Mouse (Mus musculus): ENCODE data around the gene Notch4. TPM values are rescaled to one million over a fixed set of nuclear protein-coding genes. Genes with fewer than 3 reads are reported as not detected.

Gene Notch4
- polyA plus RNA-seq, 1 experiment from 2014 or later, result 4.7 TPM

DNA sequence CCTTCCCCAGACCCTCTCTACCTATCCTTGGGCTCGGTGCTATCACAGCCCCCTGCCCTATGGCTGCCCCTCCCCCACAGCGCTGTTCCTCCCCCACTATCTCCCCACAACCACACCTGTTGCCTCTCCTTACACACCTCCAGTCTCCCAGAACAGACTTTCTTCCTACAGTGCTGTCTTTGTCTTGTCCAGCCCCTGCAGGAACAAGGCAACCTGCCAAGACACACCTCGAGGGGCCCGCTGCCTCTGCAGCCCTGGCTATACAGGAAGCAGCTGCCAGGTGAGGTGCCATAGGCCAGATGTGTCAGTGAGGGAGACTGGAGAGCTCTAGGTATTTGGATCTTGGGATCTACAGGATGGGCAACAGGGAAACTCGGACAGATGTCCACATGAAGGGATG lies 12.5 kb downstream of the Notch4 start:
- no peak overlapping the region for H3K27ac ChIP-seq (replicated peaks; ENCODE audit: low read depth, low read length)
- 64% methylated on average over 5 of the region's 5 CpGs for WGBS
- H3K4me3 ChIP-seq (ENCODE audit: low read depth, low read length), result no peak overlapping the region
- DNase-seq (ENCODE audit: low spot score), result peak; percentile 37
- no peak for ATAC-seq (ENCODE audit: low read depth)
- no peaks in the 10 kb centered on the region for H3K36me3 ChIP-seq (ENCODE audit: control insufficient read depth, insufficient read depth, low read length)
- H3K9ac ChIP-seq (ENCODE audit: low read depth, low read length), result no peak overlapping the region
- no peak overlapping the region for H3K4me2 ChIP-seq (ENCODE audit: low read depth, low read length)
- H3K4me1 ChIP-seq (ENCODE audit: control insufficient read depth, insufficient read depth, low read length), result no peaks in the 10 kb centered on the region
- no peaks in the 10 kb centered on the region for H3K27me3 ChIP-seq (replicated peaks; ENCODE audit: control insufficient read depth, insufficient read depth, low read length)
- H3K9me3 ChIP-seq (ENCODE audit: control insufficient read depth, low read length), result no peaks in the 10 kb centered on the region

DNA sequence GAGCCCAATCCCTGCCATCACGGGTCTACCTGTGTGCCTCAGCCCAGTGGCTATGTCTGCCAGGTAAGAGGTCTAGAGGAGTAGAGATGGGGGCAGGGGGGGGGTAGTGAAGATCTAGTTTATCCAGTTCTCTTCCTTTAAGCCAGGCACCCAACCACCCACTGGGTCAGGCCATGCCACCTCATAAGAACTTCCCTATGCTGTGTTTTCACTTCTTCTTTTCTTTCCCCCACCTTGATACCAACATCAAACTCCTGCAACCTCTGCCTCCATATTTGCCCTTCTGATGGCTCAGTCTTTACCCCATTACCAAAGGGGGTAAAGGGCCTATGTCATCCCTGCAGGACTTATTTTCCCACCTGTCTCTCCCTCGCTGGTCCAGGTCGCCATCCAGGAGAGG lies 14.0 kb downstream of the Notch4 start:
- Histone ChIP-seq H3K27me3 (replicated peaks; ENCODE audit: control insufficient read depth, insufficient read depth, low read length) (no peaks in the 10 kb centered on the region), H3K4me2 (ENCODE audit: low read depth, low read length) (no peak overlapping the region), H3K4me3 (ENCODE audit: low read depth, low read length) (no peak overlapping the region), H3K9me3 (ENCODE audit: control insufficient read depth, low read length) (no peaks in the 10 kb centered on the region), H3K4me1 (ENCODE audit: control insufficient read depth, insufficient read depth, low read length) (no peaks in the 10 kb centered on the region), H3K27ac (replicated peaks; ENCODE audit: low read depth, low read length) (no peak overlapping the region), H3K36me3 (ENCODE audit: control insufficient read depth, insufficient read depth, low read length) (no peaks in the 10 kb centered on the region), H3K9ac (ENCODE audit: low read depth, low read length) (no peak overlapping the region)
- WGBS, result 78% methylated on average over 3 of the region's 3 CpGs
- ATAC-seq (ENCODE audit: low read depth) (no peak), DNase-seq (ENCODE audit: low spot score) (no peak)

GRCm38 (mm10) chr17:34582528-34582927 lies 18.5 kb downstream of the Notch4 start:
- no peak overlapping the region for H3K4me3 ChIP-seq (ENCODE audit: low read depth, low read length)
- no peak overlapping the region for H3K4me2 ChIP-seq (ENCODE audit: low read depth, low read length)
- H3K27ac ChIP-seq (replicated peaks; ENCODE audit: low read depth, low read length), result no peak overlapping the region
- DNase-seq (ENCODE audit: low spot score), result no peak
- no peaks in the 10 kb centered on the region for H3K9me3 ChIP-seq (ENCODE audit: control insufficient read depth, low read length)
- no peaks in the 10 kb centered on the region for H3K27me3 ChIP-seq (replicated peaks; ENCODE audit: control insufficient read depth, insufficient read depth, low read length)
- ATAC-seq (ENCODE audit: low read depth), result no peak
- no peak overlapping the region for H3K9ac ChIP-seq (ENCODE audit: low read depth, low read length)
- peaks cover 9% of the 10 kb centered on the region for H3K4me1 ChIP-seq (ENCODE audit: control insufficient read depth, insufficient read depth, low read length)
- no peaks in the 10 kb centered on the region for H3K36me3 ChIP-seq (ENCODE audit: control insufficient read depth, insufficient read depth, low read length)
- 80% methylated on average over 11 of the region's 12 CpGs for WGBS

GRCm38 (mm10) chr17:34583397-34583796 lies 19.3 kb downstream of the Notch4 start:
- Histone ChIP-seq H3K27ac (replicated peaks; ENCODE audit: low read depth, low read length) (no peak overlapping the region), H3K4me2 (ENCODE audit: low read depth, low read length) (no peak overlapping the region), H3K36me3 (ENCODE audit: control insufficient read depth, insufficient read depth, low read length) (no peaks in the 10 kb centered on the region), H3K9me3 (ENCODE audit: control insufficient read depth, low read length) (no peaks in the 10 kb centered on the region), H3K27me3 (replicated peaks; ENCODE audit: control insufficient read depth, insufficient read depth, low read length) (no peaks in the 10 kb centered on the region), H3K4me3 (ENCODE audit: low read depth, low read length) (no peak overlapping the region), H3K4me1 (ENCODE audit: control insufficient read depth, insufficient read depth, low read length) (peaks cover 14% of the 10 kb centered on the region), H3K9ac (ENCODE audit: low read depth, low read length) (no peak overlapping the region)
- no peak for ATAC-seq (ENCODE audit: low read depth)
- no peak for DNase-seq (ENCODE audit: low spot score)
- WGBS, result 66% methylated on average over 7 of the region's 7 CpGs

DNA sequence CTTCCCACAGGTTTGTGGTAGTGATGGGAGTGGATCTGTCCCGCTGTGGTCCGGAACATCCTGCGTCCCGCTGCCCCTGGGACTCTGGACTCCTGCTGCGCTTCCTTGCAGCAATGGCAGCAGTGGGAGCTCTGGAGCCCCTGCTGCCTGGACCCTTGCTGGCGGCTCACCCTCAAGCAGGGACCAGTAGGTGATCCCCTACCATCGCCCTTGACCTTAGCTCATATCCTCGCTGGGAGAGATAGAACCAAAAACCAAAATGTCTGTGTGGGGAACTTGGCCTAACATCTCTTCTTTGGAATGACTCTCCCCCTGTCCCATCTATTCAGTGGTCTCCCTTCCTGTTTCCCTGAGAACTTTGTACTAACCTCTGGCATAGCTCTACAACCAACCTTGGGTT lies 19.8 kb downstream of the Notch4 start:
- H3K9me3 ChIP-seq (ENCODE audit: control insufficient read depth, low read length), result no peaks in the 10 kb centered on the region
- no peaks in the 10 kb centered on the region for H3K27me3 ChIP-seq (replicated peaks; ENCODE audit: control insufficient read depth, insufficient read depth, low read length)
- H3K4me2 ChIP-seq (ENCODE audit: low read depth, low read length), result no peak overlapping the region
- H3K4me3 ChIP-seq (ENCODE audit: low read depth, low read length), result no peak overlapping the region
- H3K4me1 ChIP-seq (ENCODE audit: control insufficient read depth, insufficient read depth, low read length), result peaks cover 18% of the 10 kb centered on the region
- no peak overlapping the region for H3K9ac ChIP-seq (ENCODE audit: low read depth, low read length)
- no peak for ATAC-seq (ENCODE audit: low read depth)
- no peaks in the 10 kb centered on the region for H3K36me3 ChIP-seq (ENCODE audit: control insufficient read depth, insufficient read depth, low read length)
- H3K27ac ChIP-seq (replicated peaks; ENCODE audit: low read depth, low read length), result no peak overlapping the region
- no peak for DNase-seq (ENCODE audit: low spot score)
- WGBS, result 83% methylated on average over 8 of the region's 8 CpGs

DNA sequence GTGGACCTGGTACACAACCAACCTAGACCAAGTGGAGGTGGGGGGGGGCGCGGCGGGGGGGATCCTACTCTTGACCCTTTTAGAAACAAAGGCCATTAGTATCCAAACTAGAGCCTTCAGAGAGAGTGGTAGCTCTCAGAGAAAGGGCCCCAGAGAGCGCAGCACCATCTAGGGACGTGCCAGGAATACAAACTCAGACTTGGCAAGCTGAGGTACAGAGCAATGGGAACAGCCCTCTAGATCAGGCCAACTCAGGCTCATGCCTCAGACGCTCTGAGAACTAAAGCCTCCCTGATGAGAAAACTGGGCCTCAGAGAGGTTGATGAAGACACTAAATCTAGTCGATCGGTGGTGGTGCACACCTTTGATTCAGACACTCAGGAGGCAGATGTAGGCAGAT lies 21.1 kb downstream of the Notch4 start:
- DNase-seq (ENCODE audit: low spot score) (no peak), ATAC-seq (ENCODE audit: low read depth) (no peak)
- Histone ChIP-seq H3K27me3 (replicated peaks; ENCODE audit: control insufficient read depth, insufficient read depth, low read length) (no peaks in the 10 kb centered on the region), H3K4me1 (ENCODE audit: control insufficient read depth, insufficient read depth, low read length) (peaks cover 28% of the 10 kb centered on the region), H3K27ac (replicated peaks; ENCODE audit: low read depth, low read length) (no peak overlapping the region), H3K4me3 (ENCODE audit: low read depth, low read length) (no peak overlapping the region), H3K4me2 (ENCODE audit: low read depth, low read length) (no peak overlapping the region), H3K9me3 (ENCODE audit: control insufficient read depth, low read length) (no peaks in the 10 kb centered on the region), H3K36me3 (ENCODE audit: control insufficient read depth, insufficient read depth, low read length) (no peaks in the 10 kb centered on the region), H3K9ac (ENCODE audit: low read depth, low read length) (no peak overlapping the region)
- 91% methylated on average over 5 of the region's 8 CpGs for WGBS

DNA sequence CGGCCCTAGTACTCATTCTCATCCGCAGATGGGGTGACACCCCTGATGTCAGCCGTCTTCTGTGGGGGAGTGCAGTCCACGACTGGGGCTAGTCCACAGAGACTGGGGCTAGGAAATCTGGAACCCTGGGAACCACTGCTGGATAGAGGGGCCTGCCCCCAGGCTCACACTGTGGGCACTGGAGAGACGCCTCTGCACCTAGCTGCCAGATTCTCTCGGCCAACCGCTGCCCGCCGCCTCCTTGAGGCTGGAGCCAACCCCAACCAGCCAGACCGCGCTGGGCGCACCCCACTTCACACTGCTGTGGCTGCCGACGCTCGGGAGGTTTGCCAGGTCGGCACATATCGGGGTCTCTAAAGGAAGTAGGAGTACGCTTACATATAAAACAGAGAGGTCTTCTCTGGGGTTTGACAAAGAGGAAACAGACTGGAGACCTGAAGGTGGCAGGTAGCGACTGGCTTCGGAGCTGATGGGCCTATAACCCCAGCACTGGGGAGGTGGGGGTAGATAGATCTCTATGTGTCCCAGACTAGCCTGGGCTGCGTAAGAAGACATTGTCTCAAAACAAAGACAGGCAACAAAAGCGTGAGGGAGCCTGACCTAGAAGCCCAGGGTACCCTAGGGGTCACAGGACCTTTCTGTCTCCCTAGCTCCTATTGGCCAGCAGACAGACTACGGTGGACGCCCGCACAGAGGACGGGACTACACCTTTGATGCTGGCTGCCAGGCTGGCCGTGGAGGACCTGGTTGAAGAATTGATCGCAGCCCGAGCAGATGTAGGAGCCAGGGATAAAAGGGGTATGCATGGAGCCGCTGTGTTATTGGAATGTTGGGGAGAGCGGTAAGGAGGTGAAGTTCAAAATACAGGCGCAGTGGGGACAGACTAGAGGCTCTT lies 22.1 kb downstream of the Notch4 start:
- WGBS, result 27% methylated on average over 32 of the region's 32 CpGs
- ATAC-seq (ENCODE audit: low read depth) (no peak), DNase-seq (ENCODE audit: low spot score) (no peak)
- Histone ChIP-seq H3K27me3 (replicated peaks; ENCODE audit: control insufficient read depth, insufficient read depth, low read length) (no peaks in the 10 kb centered on the region), H3K27ac (replicated peaks; ENCODE audit: low read depth, low read length) (peak overlapping the region; percentile 97), H3K36me3 (ENCODE audit: control insufficient read depth, insufficient read depth, low read length) (no peaks in the 10 kb centered on the region), H3K4me3 (ENCODE audit: low read depth, low read length) (peak overlapping the region; percentile 80), H3K4me2 (ENCODE audit: low read depth, low read length) (peak overlapping the region; percentile 99), H3K9me3 (ENCODE audit: control insufficient read depth, low read length) (no peaks in the 10 kb centered on the region), H3K4me1 (ENCODE audit: control insufficient read depth, insufficient read depth, low read length) (peaks cover 37% of the 10 kb centered on the region), H3K9ac (ENCODE audit: low read depth, low read length) (peak overlapping the region; percentile 96)

DNA sequence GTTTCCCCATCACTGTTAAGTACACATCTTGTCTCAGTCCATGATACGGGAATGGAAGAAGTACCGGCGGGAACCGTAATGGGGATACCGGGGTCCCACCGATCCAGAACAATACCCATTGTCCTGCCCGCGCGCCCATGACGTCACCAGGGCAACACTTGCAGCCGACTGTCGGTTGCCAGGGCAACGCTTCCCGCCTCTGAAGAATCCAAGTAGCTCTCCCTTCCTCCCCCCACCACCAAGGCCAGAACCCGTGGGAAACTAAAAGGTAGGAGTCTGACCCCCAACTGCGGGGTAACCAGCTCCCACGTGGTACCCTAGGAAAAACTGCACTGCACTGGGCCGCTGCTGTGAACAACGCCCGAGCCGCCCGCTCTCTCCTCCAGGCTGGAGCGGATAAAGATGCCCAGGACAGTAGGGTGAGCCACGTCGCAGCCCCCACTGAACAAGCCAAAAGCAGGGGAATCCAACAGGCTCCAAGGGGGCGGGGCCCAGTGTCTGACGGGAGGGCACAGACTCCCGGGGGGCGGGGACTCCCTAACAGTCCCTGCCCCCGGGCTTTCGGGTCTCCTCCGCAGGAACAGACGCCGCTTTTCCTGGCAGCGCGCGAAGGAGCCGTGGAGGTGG lies 22.8 kb downstream of the Notch4 start:
- H3K9ac ChIP-seq (ENCODE audit: low read depth, low read length), result peak overlapping the region; percentile 96
- no peaks in the 10 kb centered on the region for H3K27me3 ChIP-seq (replicated peaks; ENCODE audit: control insufficient read depth, insufficient read depth, low read length)
- H3K4me1 ChIP-seq (ENCODE audit: control insufficient read depth, insufficient read depth, low read length), result peaks cover 42% of the 10 kb centered on the region
- no peaks in the 10 kb centered on the region for H3K9me3 ChIP-seq (ENCODE audit: control insufficient read depth, low read length)
- peak overlapping the region; percentile 97 for H3K27ac ChIP-seq (replicated peaks; ENCODE audit: low read depth, low read length)
- ATAC-seq (ENCODE audit: low read depth), result peak; percentile 82
- H3K36me3 ChIP-seq (ENCODE audit: control insufficient read depth, insufficient read depth, low read length), result no peaks in the 10 kb centered on the region
- under 1% methylated on average over 24 of the region's 38 CpGs for WGBS
- peak overlapping the region; percentile 80 for H3K4me3 ChIP-seq (ENCODE audit: low read depth, low read length)
- peak overlapping the region; percentile 99 for H3K4me2 ChIP-seq (ENCODE audit: low read depth, low read length)
- peak; percentile 97 for DNase-seq (ENCODE audit: low spot score)
